Mouse (Mus musculus): ENCODE measurements around the gene Plcd1. TPM values are rescaled to one million over a fixed set of nuclear protein-coding genes. Genes with fewer than 3 reads are reported as not detected.

The Plcd1 gene
- total and polyA plus RNA-seq, 3 experiments, result 0.36 TPM; not detected in 2

DNA sequence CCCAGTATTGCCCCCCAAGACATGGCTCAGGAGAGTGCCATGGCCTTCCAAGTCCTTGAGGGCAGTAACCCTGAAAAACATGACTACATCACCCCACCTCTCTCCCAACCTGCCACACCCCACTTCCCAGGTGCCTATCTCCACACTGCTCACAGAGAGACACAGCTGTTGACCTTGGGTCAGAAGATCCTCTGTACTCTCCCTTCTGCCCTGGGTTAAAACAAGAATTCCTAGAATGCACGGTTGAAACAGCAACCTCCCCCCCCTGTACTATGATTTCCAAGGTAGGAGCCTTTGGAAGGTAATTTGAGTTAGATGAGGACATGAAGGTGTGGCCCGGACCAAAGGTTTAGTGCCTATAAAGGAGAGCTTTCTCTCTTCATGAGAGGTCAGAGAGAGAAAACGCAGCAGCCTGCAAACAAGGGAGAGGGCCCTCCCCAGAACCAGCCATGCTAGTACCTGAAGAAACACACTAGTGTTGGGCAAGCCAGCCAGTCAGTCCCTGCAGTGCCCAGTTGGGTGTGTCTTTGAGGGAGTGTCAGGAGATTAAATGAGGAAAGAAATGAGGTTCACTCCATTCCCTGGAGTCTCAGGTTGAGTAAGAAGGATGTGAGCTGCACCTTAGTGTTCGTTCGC lies 13.1 kb downstream of the Plcd1 start:
- DNase-seq (ENCODE audit: low read depth, low spot score), result no peak
- no peak for TF ChIP-seq RCOR1 (IDR thresholded peaks at IDR 0.05; ENCODE audit: low read depth, low read length)
- no peak for TF ChIP-seq MAZ (IDR thresholded peaks at IDR 0.05; ENCODE audit: low read depth, low read length)
- TF ChIP-seq ZMIZ1 (IDR thresholded peaks at IDR 0.05; ENCODE audit: low read depth, low read length), result no peak
- TF ChIP-seq CHD2 (IDR thresholded peaks at IDR 0.05; ENCODE audit: low read length), result no peak
- no peak for TF ChIP-seq GABPA (IDR thresholded peaks at IDR 0.05; ENCODE audit: low read depth, low read length)
- no peak for TF ChIP-seq NELFE (IDR thresholded peaks at IDR 0.05; ENCODE audit: low read depth, low read length)
- no peak for TF ChIP-seq JUND (IDR thresholded peaks at IDR 0.05; ENCODE audit: low read depth, low read length)
- TF ChIP-seq SIN3A (IDR thresholded peaks at IDR 0.05; ENCODE audit: low read length), result no peak
- no peak for TF ChIP-seq POLR2AphosphoS2 (IDR thresholded peaks at IDR 0.05; ENCODE audit: low read length)
- no peak for TF ChIP-seq CHD1 (IDR thresholded peaks at IDR 0.05; ENCODE audit: low read depth, low read length)
- no peak overlapping the region for H3K9ac ChIP-seq (ENCODE audit: control insufficient read depth, low read depth, low read length, poor library complexity, severe bottlenecking)
- H3K4me3 ChIP-seq (ENCODE audit: control insufficient read depth in 1 of 2, insufficient read depth in 1 of 2, low read depth in 2 of 2, low read length in 2 of 2), result no peak overlapping the region
- no peaks in the 10 kb centered on the region for H3K36me3 ChIP-seq (ENCODE audit: control insufficient read depth in 1 of 2, insufficient read depth in 2 of 2, low read length in 2 of 2)
- no peaks in the 10 kb centered on the region for H3K27me3 ChIP-seq (ENCODE audit: control insufficient read depth in 1 of 2, insufficient read depth in 2 of 2, low read length in 2 of 2)
- H3K79me2 ChIP-seq (ENCODE audit: control insufficient read depth, insufficient read depth, low read length, poor library complexity), result no peaks in the 10 kb centered on the region
- no peaks in the 10 kb centered on the region for H3K4me1 ChIP-seq (ENCODE audit: control insufficient read depth in 1 of 2, insufficient read depth in 2 of 2, low read length in 2 of 2)
- H3K9me3 ChIP-seq (replicated peaks; ENCODE audit: insufficient read depth, low read length), result no peaks in the 10 kb centered on the region
- no peak overlapping the region for H3K27ac ChIP-seq (ENCODE audit: control insufficient read depth, low read depth, low read length)

DNA sequence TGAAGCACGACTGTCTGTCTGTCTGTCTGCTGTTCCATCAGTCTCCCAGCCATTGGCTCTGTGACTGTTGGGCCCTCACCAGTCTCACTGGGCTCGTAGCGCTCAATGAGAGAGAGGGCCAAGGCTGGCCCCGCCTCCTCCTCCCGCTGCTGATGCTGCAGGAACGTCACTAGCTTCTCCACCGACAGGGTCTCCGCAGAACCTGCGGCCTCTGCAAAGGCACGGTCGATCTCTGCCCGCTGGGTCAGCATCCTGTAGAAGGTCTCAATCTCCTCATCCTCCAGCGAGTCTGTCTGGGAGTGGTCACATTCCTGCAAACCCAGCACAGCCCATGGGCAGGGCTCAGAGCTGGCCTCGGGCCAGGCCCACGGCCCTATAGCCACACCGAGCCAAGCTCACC lies 17.6 kb downstream of the Plcd1 start:
- Histone ChIP-seq H3K36me3 (ENCODE audit: control insufficient read depth in 1 of 2, insufficient read depth in 2 of 2, low read length in 2 of 2) (no peaks in the 10 kb centered on the region), H3K27me3 (ENCODE audit: control insufficient read depth in 1 of 2, insufficient read depth in 2 of 2, low read length in 2 of 2) (no peaks in the 10 kb centered on the region), H3K4me3 (ENCODE audit: control insufficient read depth in 1 of 2, insufficient read depth in 1 of 2, low read depth in 2 of 2, low read length in 2 of 2) (no peak overlapping the region), H3K9me3 (replicated peaks; ENCODE audit: insufficient read depth, low read length) (no peaks in the 10 kb centered on the region), H3K79me2 (ENCODE audit: control insufficient read depth, insufficient read depth, low read length, poor library complexity) (no peaks in the 10 kb centered on the region), H3K9ac (ENCODE audit: control insufficient read depth, low read depth, low read length, poor library complexity, severe bottlenecking) (no peak overlapping the region), H3K4me1 (ENCODE audit: control insufficient read depth in 1 of 2, insufficient read depth in 2 of 2, low read length in 2 of 2) (no peaks in the 10 kb centered on the region), H3K27ac (ENCODE audit: control insufficient read depth, low read depth, low read length) (no peak overlapping the region)
- TF ChIP-seq USF1 (IDR thresholded peaks at IDR 0.05; ENCODE audit: low read depth, low read length) (no peak), EP300 (IDR thresholded peaks at IDR 0.05; ENCODE audit: low read depth in 1 of 2, low read length in 2 of 2) (no peak), SIN3A (IDR thresholded peaks at IDR 0.05; ENCODE audit: low read length) (no peak), JUND (IDR thresholded peaks at IDR 0.05; ENCODE audit: low read depth, low read length) (no peak), MYB (IDR thresholded peaks at IDR 0.05; ENCODE audit: low read depth, low read length) (no peak), SMC3 (IDR thresholded peaks at IDR 0.05; ENCODE audit: low read depth, low read length) (no peak), POLR2AphosphoS2 (IDR thresholded peaks at IDR 0.05; ENCODE audit: low read length) (no peak), NELFE (IDR thresholded peaks at IDR 0.05; ENCODE audit: low read depth, low read length) (no peak)
- no peak for DNase-seq (ENCODE audit: low read depth, low spot score)

All from MEL (cell line).